Mouse (Mus musculus) brain, embryonic 18.5 days (tissue): ENCODE results near the gene Zfp184.

Experiments used
- DNase-seq: peaks from one replicate; pipeline ENCODE4 v3.0.0-alpha.2; 2012; ENCODE audit warnings: low read depth, low spot score

Gene Zfp184

DNA sequence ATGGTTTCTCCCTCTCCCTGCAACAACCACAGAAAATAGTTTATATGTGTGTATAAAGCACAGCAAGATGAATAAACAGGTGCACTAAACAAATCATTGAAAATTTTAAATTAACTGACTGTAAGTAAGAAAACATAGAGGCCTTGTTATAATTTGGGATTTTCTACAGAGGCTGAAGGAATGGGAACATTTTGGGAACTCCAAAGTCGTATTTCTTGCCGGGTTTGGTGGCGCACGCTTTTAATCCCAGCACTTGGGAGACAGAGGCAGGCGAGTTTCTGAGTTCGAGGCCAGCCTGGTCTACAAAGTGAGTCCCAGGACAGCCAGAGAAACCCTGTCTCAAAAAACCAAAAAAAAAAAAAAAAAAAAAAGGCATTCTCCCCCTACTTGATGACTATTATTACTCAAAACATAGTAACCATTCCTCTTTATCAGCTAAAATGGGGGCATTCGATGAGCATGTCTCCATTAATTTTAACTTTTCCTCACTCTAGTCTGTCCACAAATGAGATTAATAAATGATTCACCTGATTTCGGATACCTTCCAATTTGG lies 24.1 kb upstream of the Zfp184 start:
- no peak for DNase-seq

DNA sequence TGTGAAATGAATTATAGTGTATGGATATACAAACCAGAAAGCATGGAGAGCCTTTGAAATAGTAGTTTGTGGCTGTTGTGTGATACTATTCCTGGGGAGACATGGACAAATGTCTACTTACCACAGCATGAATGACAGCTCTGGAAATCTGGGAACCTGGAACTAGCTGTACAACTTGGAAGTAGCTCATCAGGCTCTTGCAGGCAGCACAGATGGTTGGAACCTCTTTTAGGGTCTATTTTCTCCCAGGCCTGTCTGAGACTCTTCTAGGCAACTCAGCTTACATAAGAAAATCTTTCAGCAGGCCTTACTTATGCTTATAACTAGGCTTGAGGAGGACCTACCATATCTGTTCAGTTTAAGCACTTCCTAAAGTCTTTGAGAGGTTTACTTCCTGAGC lies 21.5 kb upstream of the Zfp184 start:
- no peak for DNase-seq

- DNase-seq: no peak
These were observed 20.1 kb upstream of the Zfp184 start for GRCm38 (mm10) chr13:21924734-21925335.

DNA sequence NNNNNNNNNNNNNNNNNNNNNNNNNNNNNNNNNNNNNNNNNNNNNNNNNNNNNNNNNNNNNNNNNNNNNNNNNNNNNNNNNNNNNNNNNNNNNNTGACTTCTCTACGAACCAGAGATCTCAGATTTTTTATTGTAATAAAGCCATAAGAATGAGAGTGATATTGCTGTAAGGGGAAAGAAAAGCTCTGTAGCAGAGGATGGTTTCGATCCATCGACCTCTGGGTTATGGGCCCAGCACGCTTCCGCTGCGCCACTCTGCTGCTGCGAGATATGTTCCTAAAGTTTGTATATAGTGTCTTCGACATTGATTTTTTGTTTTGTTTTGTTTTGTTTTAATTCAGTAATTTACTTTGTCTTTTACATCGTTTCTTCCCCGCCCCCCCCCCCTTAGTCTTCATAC lies 13.9 kb upstream of the Zfp184 start:
- DNase-seq: no peak

DNA sequence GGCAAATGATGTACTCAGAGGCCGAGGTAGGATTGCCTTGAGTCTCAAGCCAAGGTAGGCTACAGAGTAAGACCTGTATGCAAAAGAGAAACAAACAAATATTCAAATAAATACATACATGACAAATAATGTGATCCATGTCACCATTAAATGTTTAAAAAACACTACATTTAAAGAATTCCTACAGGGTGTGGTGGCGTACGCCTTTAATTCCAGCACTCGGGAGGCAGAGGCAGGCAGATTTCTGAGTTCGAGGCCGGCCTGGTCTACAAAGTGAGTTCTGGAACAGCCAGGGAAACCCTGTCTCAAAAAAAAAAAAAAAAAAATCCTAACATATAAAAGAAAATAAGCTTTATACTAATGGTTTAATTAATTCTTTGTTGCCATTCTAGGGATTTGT lies 13.2 kb upstream of the Zfp184 start:
- no peak for DNase-seq

DNA sequence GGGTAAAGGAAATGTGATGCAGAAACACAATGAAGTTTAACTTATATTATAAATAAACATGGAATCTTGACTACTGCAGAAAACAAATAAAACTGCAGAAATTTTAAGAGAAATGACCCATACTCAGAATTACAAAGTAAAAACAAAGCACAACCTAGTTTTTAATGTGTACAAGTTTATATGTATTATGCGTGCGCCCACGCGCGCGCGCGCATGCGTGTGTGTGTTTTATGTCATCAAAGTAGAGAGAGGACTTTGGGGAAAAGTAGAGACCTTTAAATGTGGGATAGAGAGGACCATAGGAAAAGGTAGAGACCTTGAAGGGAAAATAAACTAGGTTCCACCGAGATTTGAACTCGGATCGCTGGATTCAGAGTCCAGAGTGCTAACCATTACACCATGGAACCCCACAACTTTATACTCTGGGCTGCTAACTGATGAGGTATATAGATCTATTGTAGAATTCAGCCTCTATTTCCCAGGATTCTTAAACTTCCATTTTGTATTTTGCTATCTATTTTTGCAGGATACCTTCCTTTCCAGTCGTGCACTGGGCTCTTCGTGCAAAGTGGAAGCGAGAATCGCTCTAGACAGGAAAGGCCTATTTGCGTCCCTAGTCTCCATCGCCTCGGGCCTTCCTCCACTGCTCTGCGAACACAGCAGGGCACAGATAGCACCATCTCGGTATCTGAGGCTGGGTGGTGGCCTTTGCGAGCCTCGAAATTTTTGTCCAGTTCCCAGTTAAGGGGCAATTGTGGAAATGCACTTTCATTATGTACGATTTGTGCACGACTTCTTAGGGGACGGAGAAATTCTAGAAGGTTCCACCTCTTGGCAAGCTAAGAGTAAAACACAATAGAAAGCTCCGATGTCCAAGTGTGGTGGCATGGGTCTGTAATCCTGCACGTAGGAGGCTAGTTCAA lies 11.0 kb upstream of the Zfp184 start:
- DNase-seq: no peak

- DNase-seq: no peak
These were observed 9.7 kb upstream of the Zfp184 start for GRCm38 (mm10) chr13:21934982-21935791.

DNA sequence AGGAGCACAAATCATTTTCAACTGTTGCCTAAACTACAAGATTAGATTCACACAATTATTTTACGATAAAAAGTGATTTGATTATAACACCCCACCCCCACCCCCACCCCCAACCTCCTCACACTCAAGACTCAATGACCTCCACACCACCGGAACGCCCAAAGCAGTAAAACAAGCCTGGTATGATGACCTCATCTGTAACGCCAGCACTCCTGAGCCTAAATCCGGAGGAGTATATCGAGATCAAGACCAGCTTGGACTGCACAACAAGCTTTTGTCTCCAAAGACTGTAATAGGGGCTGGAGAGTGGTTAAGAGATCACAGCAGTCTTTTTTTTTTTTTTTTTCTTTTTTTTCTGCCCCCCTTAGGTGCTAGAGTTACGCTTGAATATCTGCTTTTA lies 9.1 kb upstream of the Zfp184 start:
- no peak for DNase-seq

- no peak for DNase-seq
These were observed 7.9 kb upstream of the Zfp184 start for GRCm38 (mm10) chr13:21936968-21937367.

DNA sequence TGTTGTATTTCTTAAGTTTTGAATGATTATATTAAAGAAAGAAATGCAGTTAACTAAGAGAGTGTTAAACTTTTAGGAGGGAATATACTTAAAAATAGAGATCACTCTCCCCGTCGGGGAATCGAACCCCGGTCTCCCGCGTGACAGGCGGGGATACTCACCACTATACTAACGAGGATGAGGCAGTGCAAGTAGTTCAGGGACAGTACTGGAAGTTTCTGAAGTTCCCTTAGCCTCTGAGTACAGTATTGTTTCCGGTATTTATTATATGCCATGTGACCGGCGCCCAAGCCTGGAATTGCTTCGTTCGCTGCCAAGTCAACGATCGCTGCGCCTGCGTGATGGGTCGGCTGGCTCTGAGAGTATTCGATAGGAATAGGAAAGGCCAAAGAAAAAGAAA lies 4.7 kb upstream of the Zfp184 start:
- DNase-seq: peak; percentile 80

GRCm38 (mm10) chr13:21940811-21941321 lies 4.0 kb upstream of the Zfp184 start:
- no peak for DNase-seq

DNA sequence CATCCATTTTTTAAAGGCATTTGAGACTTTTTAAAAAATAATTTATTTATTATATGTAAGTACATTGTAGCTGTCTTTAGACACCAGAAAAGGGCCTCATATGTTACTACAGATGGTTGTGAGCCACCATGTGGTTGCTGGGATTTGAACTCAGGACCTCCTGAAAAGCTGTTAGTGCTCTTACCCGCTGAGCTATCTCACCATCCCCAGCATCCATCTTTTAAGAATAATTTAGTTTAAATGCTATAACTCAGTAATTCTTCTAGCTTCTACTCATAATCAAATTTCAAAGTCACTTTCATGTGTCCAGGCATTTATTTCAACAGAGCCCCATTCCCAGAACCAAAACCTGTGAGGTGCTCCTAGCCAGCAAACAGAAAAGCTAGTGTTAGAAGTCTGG lies 1.2 kb upstream of the Zfp184 start:
- no peak for DNase-seq

GRCm38 (mm10) chr13:21944592-21944925 lies 335 bp upstream of the Zfp184 start:
- no peak for DNase-seq

DNA sequence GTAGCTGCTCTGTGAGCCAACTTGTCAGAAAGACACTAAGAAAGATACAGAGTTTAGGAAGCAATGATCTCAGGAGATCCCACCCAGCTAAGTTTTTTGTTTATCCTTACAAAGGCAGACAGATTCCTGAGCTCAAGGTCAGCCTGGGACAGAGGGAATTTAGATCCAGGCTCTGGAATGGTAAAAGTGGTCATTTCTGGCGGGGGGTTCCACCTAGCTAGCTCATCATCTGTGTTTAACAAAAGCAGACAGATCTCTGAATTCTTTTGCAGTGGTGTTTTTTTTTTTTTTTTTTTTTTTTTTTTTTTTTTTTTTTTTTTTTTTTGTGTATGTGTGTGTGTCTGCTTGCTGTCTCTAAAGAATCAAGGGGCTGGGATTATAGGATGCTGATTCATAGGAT lies 24.4 kb downstream of the Zfp184 start:
- DNase-seq: no peak

GRCm38 (mm10) chr13:21969816-21970215 lies 24.9 kb downstream of the Zfp184 start:
- DNase-seq: no peak

- DNase-seq: no peak
These were observed 26.7 kb downstream of the Zfp184 start for GRCm38 (mm10) chr13:21971641-21972040.

DNA sequence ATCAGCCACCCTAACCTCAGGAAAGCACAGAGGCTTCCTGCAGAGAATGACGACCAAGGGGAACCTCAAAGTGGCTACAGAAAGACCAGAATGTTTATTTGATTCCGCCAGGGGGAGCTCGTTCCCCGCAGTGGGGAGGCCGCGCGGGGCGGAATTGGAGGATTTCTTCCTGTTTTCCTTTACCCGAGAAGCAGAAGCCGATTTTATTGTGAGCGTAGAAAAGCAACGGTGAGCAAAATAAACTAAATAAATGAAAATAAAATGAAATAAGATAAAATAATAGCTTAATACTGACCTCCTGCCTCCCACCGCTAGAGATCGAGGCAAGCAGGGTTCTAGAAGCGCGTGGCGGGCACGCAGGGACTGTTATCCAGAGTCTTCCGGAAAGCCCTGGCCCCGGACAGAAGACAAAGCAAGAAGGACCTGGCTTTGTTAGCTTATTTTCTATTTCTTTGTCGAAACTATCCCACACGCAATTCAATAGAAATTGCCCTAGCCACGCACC lies 29.4 kb downstream of the Zfp184 start:
- peak; percentile 79 for DNase-seq

- peak; percentile 72 for DNase-seq
These were observed 30.0 kb downstream of the Zfp184 start for GRCm38 (mm10) chr13:21974726-21975473.

- no peak for DNase-seq
These were observed 36.3 kb downstream of the Zfp184 start, which contains the start of gene Pom121l2 for GRCm38 (mm10) chr13:21980981-21981802. Gene Pom121l2 (plus strand): TSS chr13:21981194.

GRCm38 (mm10) chr13:21981803-21982193 lies 36.9 kb downstream of the Zfp184 start:
- DNase-seq: no peak
